Mouse (Mus musculus) cerebellum, adult 2 months (tissue): ENCODE results near the gene Hacd2. TPM values are rescaled to one million over a fixed set of nuclear protein-coding genes. Genes with fewer than 3 reads are reported as not detected.

Experiments used
- DNase-seq, 2 experiments: peaks; one replicate each; pipeline ENCODE4 v3.0.0; 2021
- H3K27ac ChIP-seq: fragments of 200-500 bp; 2 replicates; pipeline ENCODE4 v1.5.1; 2012; ENCODE audit warnings: low read length, control low read depth, inconsistent platforms; ENCODE audit not compliant: insufficient read depth
- H3K27me3 ChIP-seq: fragments of 200-500 bp; 2 replicates; pipeline ENCODE4 v1.6.1; 2012; ENCODE audit warnings: inconsistent platforms, mild to moderate bottlenecking, low read length, moderate library complexity; ENCODE audit not compliant: control insufficient read depth, insufficient read depth
- H3K4me1 ChIP-seq: fragments of 200-500 bp; 2 replicates; pipeline ENCODE4 v1.6.1; 2011; ENCODE audit warnings: low read length; ENCODE audit not compliant: control insufficient read depth, insufficient read depth
- H3K4me3 ChIP-seq: fragments of 200-500 bp; replicated peaks from 2 replicates; pipeline ENCODE3; 2011; ENCODE audit warnings: mild to moderate bottlenecking, low read depth, low read length, control low read depth; ENCODE audit not compliant: insufficient read depth
- CTCF ChIP-seq: fragments of 200-500 bp; IDR thresholded peaks from 2 replicates; pipeline ENCODE4 v1.5.1; 2011; ENCODE audit warnings: low read depth, mild to moderate bottlenecking, control low read depth, low read length, moderate library complexity, borderline replicate concordance; ENCODE audit not compliant: insufficient read depth
- POLR2A ChIP-seq: fragments of 200-500 bp; IDR thresholded peaks from 2 replicates; pipeline ENCODE4 v1.6.1; 2011; ENCODE audit warnings: low read length, control low read depth, borderline replicate concordance; ENCODE audit not compliant: insufficient read depth
- WGBS: fragments of 180-500 bp; shearing (Covaris S2); methylation state at CpG from one replicate; pipeline ENCODE4 v1.1.7; 2018; 5-methylcytosine and 5-hydroxymethylcytosine counted together
- polyA plus RNA-seq: library from polyadenylated mRNA; depleted of rRNA; stranded (reverse); fragments of >200 nt; gene quantifications from 2 replicates; pipeline ENCODE4 v1.2.3, GENCODE M21; 2012

Hacd2 gene
- polyA plus RNA-seq, 1 experiment, result 33.1 TPM

DNA sequence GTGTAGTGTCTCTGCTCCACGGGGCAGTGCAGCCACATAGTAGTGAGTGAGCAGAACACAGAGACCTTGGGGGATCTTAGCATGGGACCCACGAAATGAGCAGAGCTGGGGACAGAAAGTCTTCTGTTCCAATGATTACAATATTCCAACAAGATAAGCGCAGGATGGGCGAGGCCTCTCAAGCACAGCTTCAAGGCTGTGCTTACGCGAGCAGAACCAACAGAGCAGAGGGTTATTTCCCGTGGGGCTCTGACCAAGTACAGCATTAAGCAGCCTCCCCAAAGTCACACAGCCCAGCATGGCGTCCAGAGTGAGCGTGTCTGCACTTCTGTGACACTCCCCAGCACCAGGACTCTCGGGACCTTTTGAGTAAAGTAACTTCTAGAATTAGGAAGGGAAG lies 24.7 kb upstream of the Hacd2 start:
- no peak for TF ChIP-seq POLR2A
- no peak for TF ChIP-seq CTCF
- Histone ChIP-seq H3K4me3 (no peak overlapping the region), H3K27me3 (no peaks in the 10 kb centered on the region), H3K27ac (no peak overlapping the region), H3K4me1 (no peaks in the 10 kb centered on the region; the same call in 1 of the 2 replicates)
- WGBS, result 82% methylated on average over 10 of the region's 10 CpGs
- no peak for DNase-seq

DNA sequence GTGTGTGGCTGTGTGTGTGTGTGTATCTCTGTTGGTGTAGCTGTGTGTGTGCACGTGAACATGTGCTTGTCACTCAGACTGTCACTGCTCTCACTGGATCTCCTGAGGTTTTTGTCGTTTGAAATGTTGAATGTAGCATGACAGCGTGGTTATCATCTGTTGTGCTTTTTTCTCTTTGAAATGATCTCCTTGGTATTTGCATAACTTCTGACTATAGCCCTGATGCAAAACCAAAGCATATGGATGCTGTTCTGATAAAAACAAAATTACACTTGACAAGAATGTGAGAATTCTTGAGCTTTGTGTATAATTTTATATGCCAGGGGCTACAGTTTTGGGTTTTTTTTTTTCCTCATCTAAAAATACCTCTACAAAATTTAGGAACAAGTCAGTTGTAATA lies 23.2 kb upstream of the Hacd2 start:
- no peak for DNase-seq

DNA sequence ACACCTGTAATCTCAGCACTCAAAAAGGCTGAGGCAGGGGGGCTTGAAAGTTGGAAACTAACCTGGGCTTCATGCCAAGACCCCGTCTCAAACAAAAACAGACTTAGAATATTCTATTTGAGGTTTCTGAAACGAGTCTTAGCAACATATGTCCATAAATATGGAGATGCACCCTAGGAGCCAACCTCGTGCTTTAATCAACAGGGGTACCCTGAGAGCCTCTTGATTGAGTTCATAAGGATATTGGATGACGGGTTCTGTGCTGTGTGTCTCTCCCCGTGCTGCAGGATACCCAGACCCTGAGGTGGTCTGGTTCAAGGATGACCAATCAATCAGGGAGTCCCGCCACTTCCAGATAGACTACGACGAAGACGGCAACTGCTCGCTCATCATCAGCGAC lies 22.2 kb upstream of the Hacd2 start:
- no peak overlapping the region for H3K27ac ChIP-seq
- TF ChIP-seq CTCF (no peak), POLR2A (no peak)
- WGBS, result 39% methylated on average over 11 of the region's 11 CpGs
- no peaks in the 10 kb centered on the region; the same call in 1 of the 2 replicates for H3K4me1 ChIP-seq
- no peaks in the 10 kb centered on the region for H3K27me3 ChIP-seq
- H3K4me3 ChIP-seq, result no peak overlapping the region
- no peak for DNase-seq

More for the DNA sequence above, 23.2 kb upstream of the Hacd2 start:
- TF ChIP-seq CTCF (no peak), POLR2A (no peak)
- Histone ChIP-seq H3K27ac (no peak overlapping the region), H3K27me3 (no peaks in the 10 kb centered on the region), H3K4me1 (no peaks in the 10 kb centered on the region; the same call in 1 of the 2 replicates), H3K4me3 (no peak overlapping the region)
- WGBS, result 76% methylated on average over 3 of the region's 3 CpGs

DNA sequence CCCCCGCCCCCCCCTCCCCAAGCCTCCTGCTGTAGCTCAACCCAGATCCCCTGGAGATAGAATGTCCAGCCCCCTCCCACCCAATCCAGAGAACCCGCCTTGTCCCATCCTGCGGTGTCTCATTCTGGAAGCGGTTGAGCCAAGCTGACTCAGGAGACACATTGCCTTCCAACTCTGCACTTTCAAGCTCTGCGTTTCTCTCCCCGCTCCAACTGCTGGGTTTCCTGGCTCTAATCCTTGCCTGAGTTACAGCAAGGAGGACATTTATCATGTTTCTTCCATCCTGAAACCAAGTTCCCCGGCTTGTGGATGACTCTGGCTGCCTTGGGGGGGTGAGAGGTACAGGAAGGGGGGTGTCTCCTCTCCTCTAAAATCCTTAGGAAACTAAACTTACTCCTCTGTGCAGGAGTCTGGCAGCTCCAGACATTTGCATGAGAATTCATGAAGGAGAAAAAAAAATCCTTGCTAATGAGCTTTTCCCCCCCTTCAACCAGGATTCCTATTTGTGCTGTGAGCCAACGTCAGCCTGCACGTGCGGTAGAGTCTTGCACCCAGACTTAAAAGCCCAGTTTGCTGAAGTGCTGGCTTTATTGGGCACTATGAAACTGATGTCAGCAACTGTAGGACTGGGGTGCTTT lies 21.2 kb upstream of the Hacd2 start:
- H3K4me3 ChIP-seq, result no peak overlapping the region
- no peak for DNase-seq
- H3K4me1 ChIP-seq, result no peaks in the 10 kb centered on the region; the same call in 1 of the 2 replicates
- no peaks in the 10 kb centered on the region for H3K27me3 ChIP-seq
- H3K27ac ChIP-seq, result no peak overlapping the region
- TF ChIP-seq CTCF, result no peak
- no peak for TF ChIP-seq POLR2A
- WGBS, result 4% methylated on average over 10 of the region's 10 CpGs

GRCm38 (mm10) chr16:35004356-35004755 lies 17.9 kb upstream of the Hacd2 start:
- DNase-seq, result no peak
- H3K27ac ChIP-seq, result no peak overlapping the region
- H3K4me3 ChIP-seq, result no peak overlapping the region
- WGBS, result 77% methylated on average over 5 of the region's 5 CpGs
- H3K4me1 ChIP-seq, result no peaks in the 10 kb centered on the region; the same call in 1 of the 2 replicates
- no peak for TF ChIP-seq CTCF
- TF ChIP-seq POLR2A, result no peak
- H3K27me3 ChIP-seq, result no peaks in the 10 kb centered on the region

DNA sequence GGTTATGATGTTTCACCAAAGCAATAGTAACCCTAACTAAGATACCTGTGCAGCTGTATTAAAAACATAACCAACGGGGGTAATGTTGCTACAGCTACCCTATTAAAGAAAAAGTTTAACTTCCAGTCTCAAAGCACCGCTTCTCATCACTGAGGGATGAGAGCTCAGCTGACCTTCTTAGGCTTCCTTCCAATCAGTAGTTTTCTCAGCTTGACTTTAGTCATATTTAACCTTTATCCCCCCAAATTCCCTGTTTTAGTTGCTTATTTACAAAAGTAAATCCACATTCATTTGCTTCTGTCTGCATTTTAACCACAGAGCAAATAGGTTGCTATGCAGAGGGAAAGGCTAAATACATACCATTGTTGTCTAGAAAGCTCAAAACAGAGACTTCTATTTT lies 17.5 kb upstream of the Hacd2 start:
- H3K4me3 ChIP-seq, result no peak overlapping the region
- no peak for DNase-seq
- TF ChIP-seq POLR2A (no peak), CTCF (no peak)
- no peaks in the 10 kb centered on the region for H3K27me3 ChIP-seq
- WGBS, result 87% methylated on average over 2 of the region's 2 CpGs
- H3K4me1 ChIP-seq, result no peaks in the 10 kb centered on the region; the same call in 1 of the 2 replicates
- no peak overlapping the region for H3K27ac ChIP-seq

DNA sequence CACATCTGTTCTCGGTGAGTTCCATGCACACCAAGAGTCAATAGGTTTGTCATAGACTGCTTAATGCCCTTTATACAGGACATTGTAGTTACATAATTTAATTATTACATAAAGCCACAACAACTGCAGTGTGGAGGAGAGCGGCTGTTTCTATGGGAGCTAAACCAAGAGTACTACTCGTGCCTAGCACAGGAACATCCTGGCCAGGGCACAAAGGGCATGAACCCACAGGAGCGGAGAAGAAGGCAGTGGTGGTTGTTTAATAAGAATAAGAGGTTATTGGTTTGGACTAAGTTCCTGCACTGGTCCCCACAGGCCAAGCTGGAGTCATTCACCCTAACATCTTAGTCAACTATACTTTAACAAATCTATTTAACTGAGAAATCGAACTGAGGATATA lies 16.0 kb upstream of the Hacd2 start:
- 90% methylated on average over 5 of the region's 5 CpGs for WGBS
- no peaks in the 10 kb centered on the region for H3K4me1 ChIP-seq
- H3K4me3 ChIP-seq, result no peak overlapping the region
- DNase-seq, result no peak
- no peak overlapping the region for H3K27ac ChIP-seq
- TF ChIP-seq POLR2A (no peak), CTCF (no peak)
- H3K27me3 ChIP-seq, result no peaks in the 10 kb centered on the region

GRCm38 (mm10) chr16:35007361-35007760 lies 14.9 kb upstream of the Hacd2 start:
- Histone ChIP-seq H3K4me1 (no peaks in the 10 kb centered on the region), H3K27ac (no peak overlapping the region), H3K27me3 (no peaks in the 10 kb centered on the region), H3K4me3 (no peak overlapping the region)
- 53% methylated on average over 1 of the region's 1 CpGs for WGBS
- TF ChIP-seq CTCF (no peak), POLR2A (no peak)
- no peak for DNase-seq
